Mouse (Mus musculus) gastrocnemius, postnatal 10 days (tissue): ENCODE results near the gene Olfr315. TPM values are rescaled to one million over a fixed set of nuclear protein-coding genes. Genes with fewer than 3 reads are reported as not detected.
"Not testable (repeated sequence)": the region's sequence is repeated elsewhere in the genome, so short reads cannot be mapped to it uniquely, and the experiment has no call there.

ENCODE experiments used
- DNase-seq: peaks from one replicate; pipeline ENCODE4 v3.0.0; 2021; ENCODE audit warnings: mixed read lengths
- total RNA-seq, 2 experiments: library from RNA; stranded (reverse); gene quantifications; 2 replicates each; pipeline ENCODE4 v1.2.3; 2021

Olfr315 gene
- total RNA-seq, 2 experiments from 2014 or later = not detected

DNA sequence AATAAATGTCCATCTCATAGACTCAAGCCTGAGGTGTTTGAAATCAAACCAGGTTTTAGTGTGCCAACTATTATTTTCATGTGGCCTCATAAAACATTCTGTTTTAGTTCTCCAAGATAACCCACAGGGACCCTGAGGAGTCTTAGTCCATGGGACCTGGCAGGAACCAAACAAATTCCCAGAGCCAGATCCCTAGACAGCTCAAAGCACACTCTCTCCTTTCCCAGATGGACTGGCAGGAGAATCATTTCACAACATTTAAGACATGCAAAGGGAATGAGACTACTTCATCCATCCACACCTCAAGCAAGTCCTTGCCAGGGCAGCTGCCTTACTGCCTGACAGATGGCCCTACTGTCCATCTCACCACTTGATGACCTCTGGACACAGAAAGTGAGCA is 55.9 kb downstream of the Olfr315 start, which contains the start of gene Olfr312:
Gene Olfr312 (plus strand): TSS at position 301 of the 400 bp plus-strand sequence.
- DNase-seq = not testable (repeated sequence)

DNA sequence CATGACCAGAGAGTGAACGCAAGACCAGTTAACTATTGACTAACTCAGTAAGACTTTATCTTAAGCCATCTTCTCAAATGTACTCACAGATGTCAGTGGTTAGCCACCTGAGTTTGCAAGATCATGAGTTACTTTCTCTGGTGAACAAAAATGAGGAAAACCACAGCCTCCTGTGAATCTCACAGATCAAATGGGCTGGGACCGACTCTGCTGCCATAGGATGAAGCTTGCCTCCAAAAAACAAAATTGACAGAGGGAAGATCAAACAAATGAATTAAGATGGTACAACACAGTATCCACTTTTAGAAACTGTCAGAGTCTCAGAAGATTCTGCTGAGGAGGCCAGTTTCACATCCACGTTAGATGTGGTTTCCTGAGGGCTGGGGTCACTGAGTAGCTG is 56.8 kb downstream of the Olfr315 start:
- DNase-seq = no peak

Other genes with a start within 250 kb of the Olfr315 start
- gene Olfr330, start 238.4 kb upstream of the Olfr315 start, total RNA-seq = not detected
- not detected for gene Olfr329-ps, start 226.8 kb upstream of the Olfr315 start, total RNA-seq
- not detected for gene Olfr328, start 217.6 kb upstream of the Olfr315 start, total RNA-seq
- gene Olfr224, start 202.6 kb upstream of the Olfr315 start, total RNA-seq = not detected
- gene Olfr325, start 195.5 kb upstream of the Olfr315 start, total RNA-seq = not detected
- gene Olfr324, start 178.1 kb upstream of the Olfr315 start, total RNA-seq = not detected
- not detected for gene 2210407C18Rik, start 157.1 kb upstream of the Olfr315 start, total RNA-seq
- not detected for gene Olfr323, start 142.7 kb upstream of the Olfr315 start, total RNA-seq
- under 1 TPM in 1 of 2 experiments, not detected in 1; 0.27 TPM for gene Trim58, start 132.7 kb upstream of the Olfr315 start, total RNA-seq
- not detected for gene Olfr322, start 114.4 kb upstream of the Olfr315 start, total RNA-seq
- not detected for gene Olfr320, start 92.1 kb upstream of the Olfr315 start, total RNA-seq
- gene Olfr319, start 74.0 kb upstream of the Olfr315 start, total RNA-seq = not detected
- not detected for gene Olfr318, start 49.2 kb upstream of the Olfr315 start, total RNA-seq
- gene Olfr317, start 34.0 kb upstream of the Olfr315 start, total RNA-seq = not detected
- not detected for gene Olfr316, start 20.5 kb upstream of the Olfr315 start, total RNA-seq
- not detected for gene Olfr314, start 9.8 kb downstream of the Olfr315 start, total RNA-seq
- not detected for gene Fam183b, start 28.8 kb downstream of the Olfr315 start, total RNA-seq
- gene Olfr313, start 41.8 kb downstream of the Olfr315 start, total RNA-seq = not detected
- not detected for gene Olfr312, start 56.0 kb downstream of the Olfr315 start, total RNA-seq
- not detected for gene Olfr311, start 66.1 kb downstream of the Olfr315 start, total RNA-seq
- gene Gm12258, start 74.0 kb downstream of the Olfr315 start, total RNA-seq = 1 to 10 TPM; 2.4 to 2.5 TPM
- gene 2810021J22Rik, start 94.0 kb downstream of the Olfr315 start, total RNA-seq = 1 to 10 TPM; 2.5 to 3.0 TPM
- 1 to 10 TPM; 6.0 to 6.5 TPM for gene Zfp39, start 131.0 kb downstream of the Olfr315 start, total RNA-seq
- 1 to 10 TPM in 1 of 2 experiments, not detected in 1; 1.1 TPM for gene Btnl10, start 144.7 kb downstream of the Olfr315 start, total RNA-seq
- 100 to 1,000 TPM; 160 to 172 TPM for gene Rnf187, start 165.7 kb downstream of the Olfr315 start, total RNA-seq
- gene Hist3h2ba, start 175.7 kb downstream of the Olfr315 start, total RNA-seq = 1 to 10 TPM; 7.3 to 8.0 TPM
- 10 to 100 TPM; 25.1 to 25.6 TPM for gene Hist3h2a, start 181.5 kb downstream of the Olfr315 start, total RNA-seq
- gene Trim17, start 181.5 kb downstream of the Olfr315 start, total RNA-seq = under 1 TPM; 0.14 TPM
- gene Trim11, start 204.9 kb downstream of the Olfr315 start, total RNA-seq = 10 to 100 TPM; 11.1 to 15.4 TPM